ENCODE assay signal across 9 mouse cellular contexts in the genomic region with DNA sequence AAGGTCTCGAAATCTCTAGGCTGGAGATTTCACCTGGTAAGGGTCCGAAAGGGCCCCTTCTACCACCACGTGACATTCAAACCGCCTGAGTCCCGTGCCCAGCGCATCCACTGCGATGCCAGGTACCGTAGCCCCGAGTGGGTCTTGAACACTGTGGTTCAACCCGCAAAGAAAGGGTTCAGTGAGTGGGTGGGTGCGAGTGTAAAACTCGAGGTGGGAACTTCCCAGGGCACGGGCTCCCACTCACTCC. TPM values are rescaled to one million over a fixed set of nuclear protein-coding genes. Genes with fewer than 3 reads are reported as not detected.
A peak's percentile ranks its signal among the peaks of the same experiment; 100 is the strongest.
DNase-seq lines count a peak whose midpoint lies in the region; ATAC-seq and TF ChIP-seq lines count a peak whose summit lies in the region.
"Had no signal": no experiment of that assay in that cellular context is flagged by ENCODE, and none has a peak within 500 bp of the region (broad histone marks: within the 10 kb centered on the region; RNA-seq: fewer than 3 reads in every experiment).

No protein-coding gene starts in this region.

- WGBS in thymus, adult 2 months, result under 1% methylated on average over 13 of the region's 13 CpGs
- 1% methylated on average over 13 of the region's 13 CpGs for WGBS in liver, embryonic 15.5 days (ENCODE audit: insufficient replicate concordance)

- no peak for DNase-seq in thymus, adult 2 months
- DNase-seq in thymus, postnatal 0 days (ENCODE audit: low spot score), result no peak
- no peak for DNase-seq in yolk sac, embryonic 10.5 days (ENCODE audit: low spot score)
- no peak for DNase-seq in left cerebral cortex, adult 11 months (ENCODE audit: low spot score)
- DNase-seq in gastrocnemius, postnatal 4 days (ENCODE audit: low spot score in 2 of 2), result no peak

- no peaks in the 10 kb centered on the region for H3K36me3 ChIP-seq in erythroblast, embryonic 14.5 days (ENCODE audit: control insufficient read depth)
- no peaks in the 10 kb centered on the region for H3K36me3 ChIP-seq in thymus, adult 2 months (ENCODE audit: control insufficient read depth, insufficient read depth, low read length)
- H3K36me3 ChIP-seq in liver, embryonic 15.5 days (replicated peaks), result no peaks in the 10 kb centered on the region

- H3K4me2 ChIP-seq in liver, embryonic 15.5 days, result peak overlapping the region; percentile 68

- H3K9ac ChIP-seq in liver, embryonic 15.5 days, result 0 out of 2 replicates have a peak overlapping the region, but pooled peaks have one; percentile 19

- no peak overlapping the region for H3K27ac ChIP-seq in thymus, adult 2 months (ENCODE audit: control insufficient read depth, insufficient read depth, low read length)
- H3K27ac ChIP-seq in liver, embryonic 15.5 days (replicated peaks), result no peak overlapping the region

- no peak for ATAC-seq in erythroblast, adult 5-6 weeks (replicated peaks; ENCODE audit: low FRiP score, poor library complexity, severe bottlenecking)
- ATAC-seq in liver, embryonic 15.5 days (ENCODE audit: insufficient read depth), result peak; percentile 8; the same call in 1 of the 2 replicates

- H3K4me3 ChIP-seq in erythroblast, embryonic 14.5 days (replicated peaks), result peak overlapping the region; percentile 50
- H3K4me3 ChIP-seq in thymus, adult 2 months (ENCODE audit: control insufficient read depth, insufficient read depth, low read length), result peak overlapping the region; percentile 27
- H3K4me3 ChIP-seq in liver, embryonic 15.5 days (replicated peaks), result peak overlapping the region; percentile 50

- peaks cover 2% of the 10 kb centered on the region; the same call in 1 of the 2 replicates for H3K9me3 ChIP-seq in erythroblast, embryonic 14.5 days (ENCODE audit: control insufficient read depth, low read length)
- H3K9me3 ChIP-seq in liver, embryonic 15.5 days (replicated peaks), result no peaks in the 10 kb centered on the region

- peaks cover 63% of the 10 kb centered on the region for H3K27me3 ChIP-seq in erythroblast, embryonic 14.5 days (ENCODE audit: control insufficient read depth)
- H3K27me3 ChIP-seq in thymus, adult 2 months (ENCODE audit: control insufficient read depth, insufficient read depth, low read length), result peaks cover 6% of the 10 kb centered on the region; the same call in 1 of the 2 replicates
- H3K27me3 ChIP-seq in liver, embryonic 15.5 days, result peaks cover 86% of the 10 kb centered on the region

- TF ChIP-seq POLR2A in thymus, adult 2 months (IDR thresholded peaks at IDR 0.05; ENCODE audit: control insufficient read depth, extremely low read depth, insufficient read depth, low read length, poor library complexity), result no peak

- TF ChIP-seq CTCF in thymus, adult 2 months (IDR thresholded peaks at IDR 0.05; ENCODE audit: borderline replicate concordance, control insufficient read depth, extremely low read depth, insufficient read depth, low read length, poor library complexity), result no peak

- peaks cover 10% of the 10 kb centered on the region for H3K4me1 ChIP-seq in erythroblast, embryonic 14.5 days (ENCODE audit: control insufficient read depth)
- H3K4me1 ChIP-seq in thymus, adult 2 months (replicated peaks; ENCODE audit: control insufficient read depth, insufficient read depth, low read length), result peaks cover 12% of the 10 kb centered on the region
- H3K4me1 ChIP-seq in liver, embryonic 15.5 days (replicated peaks), result peaks cover 17% of the 10 kb centered on the region

RNA-seq across cellular contexts. Expression of a gene that starts 0.7 kb away (rescaled TPM):
- not detected in 2 replicates for polyA plus RNA-seq in erythroblast, embryonic 14.5 days (2012)
- total RNA-seq in erythroblast, adult 5-6 weeks (2015; ENCODE audit: low replicate concordance), result not detected in 2 replicates
- 0.42 TPM in 1 of 2 replicates, not detected in the other for total RNA-seq in erythroblast, adult 5-6 weeks (2017; ENCODE audit: low replicate concordance)
- polyA plus RNA-seq in thymus, adult 2 months (2012; rRNA removed), result 7.8 and 8.5 TPM in 2 replicates
- 1.8 TPM in 2 replicates for polyA plus RNA-seq in thymus, postnatal 0 days (2015; fragmentation: Nextera tagmentation; extraction: Ambion mirVana)
- 0.47 and 0.71 TPM in 2 replicates for polyA plus RNA-seq in liver, embryonic 15.5 days (2015; fragmentation: Nextera tagmentation; extraction: Ambion mirVana)
- 1 to 10 TPM; 1.4 to 1.6 TPM for total RNA-seq in gastrocnemius, postnatal 4 days (2021)

RNA-seq across cellular contexts. Expression of a gene that starts 45.8 kb away (rescaled TPM):
- polyA plus RNA-seq in erythroblast, embryonic 14.5 days (2012), result not detected in 2 replicates
- not detected in 2 replicates for total RNA-seq in erythroblast, adult 5-6 weeks (2015; ENCODE audit: low replicate concordance)
- total RNA-seq in erythroblast, adult 5-6 weeks (2017; ENCODE audit: low replicate concordance), result not detected in 2 replicates
- polyA plus RNA-seq in thymus, adult 2 months (2012; rRNA removed), result not detected in 2 replicates
- polyA plus RNA-seq in thymus, postnatal 0 days (2015; fragmentation: Nextera tagmentation; extraction: Ambion mirVana), result 0.89 and 1.4 TPM in 2 replicates
- not detected in 2 replicates for polyA plus RNA-seq in liver, embryonic 15.5 days (2015; fragmentation: Nextera tagmentation; extraction: Ambion mirVana)
- total RNA-seq in gastrocnemius, postnatal 4 days (2021), result 1 to 10 TPM in 1 of 2 experiments, under 1 TPM in 1; 0.83 to 1.6 TPM
- total RNA-seq: neutrophil, adult 5-6 weeks had no signal
